Mouse (Mus musculus) thymus, adult 2 months (tissue): ENCODE results near the gene Glipr2.

ENCODE experiments used
- CTCF ChIP-seq: fragments of 200-500 bp; IDR thresholded peaks from 2 replicates; pipeline ENCODE4 v1.5.1; 2012; ENCODE audit warnings: mild to moderate bottlenecking, control low read depth, low read length, moderate library complexity, borderline replicate concordance; ENCODE audit not compliant: control insufficient read depth, poor library complexity, insufficient read depth; ENCODE audit errors: extremely low read depth
- POLR2A ChIP-seq: fragments of 200-500 bp; IDR thresholded peaks from 2 replicates; pipeline ENCODE4 v1.6.1; 2012; ENCODE audit warnings: mild to moderate bottlenecking, low read length, control low read depth, moderate library complexity; ENCODE audit not compliant: control insufficient read depth, poor library complexity, insufficient read depth; ENCODE audit errors: extremely low read depth

DNA sequence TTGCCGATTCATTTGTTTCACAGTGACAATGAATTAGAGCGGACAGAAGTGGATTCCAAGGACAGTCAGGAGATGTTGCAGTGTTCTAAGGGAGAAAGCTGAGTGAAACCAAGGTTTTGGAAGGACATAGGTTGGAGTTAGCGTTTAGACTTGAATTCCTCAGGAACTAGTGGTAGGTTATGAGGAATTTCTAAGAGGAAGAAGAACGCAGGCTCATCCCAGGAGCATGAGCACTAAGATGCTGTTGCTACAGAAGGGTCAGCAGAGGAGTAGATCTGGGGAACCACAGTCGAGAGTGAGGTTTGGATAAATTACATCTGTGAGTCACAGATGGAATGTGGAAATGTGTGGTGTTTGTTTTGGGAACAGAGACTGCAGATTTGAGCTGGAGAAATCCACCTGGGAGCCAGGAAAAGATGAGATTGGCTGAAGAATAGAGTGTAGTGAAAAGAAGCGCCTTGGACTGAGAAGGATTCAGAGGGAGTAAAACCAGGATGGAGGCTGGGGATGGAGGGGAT lies 19.1 kb downstream of the Glipr2 start:
- TF ChIP-seq POLR2A, result no peak
- TF ChIP-seq CTCF, result no peak
